Mouse (Mus musculus) hindbrain, embryonic 16.5 days (tissue): ENCODE data around the gene 4930402H24Rik. TPM values are rescaled to one million over a fixed set of nuclear protein-coding genes. Genes with fewer than 3 reads are reported as not detected.

Experiments used
- ATAC-seq: fragments of 200-750 bp; cut with Nextera tagmentation; 2 replicates; pipeline ENCODE4 v1.8.0; 2017; ENCODE audit warnings: moderate TSS enrichment, moderate library complexity
- H3K27ac ChIP-seq: fragments of 300-500 bp; sonication (generic); 2 replicates; pipeline ENCODE4 v1.5.1; 2014; ENCODE audit warnings: low read depth, mild to moderate bottlenecking, control low read depth, low read length, moderate library complexity
- H3K27me3 ChIP-seq: fragments of 300-500 bp; sonication (generic); replicated peaks from 2 replicates; pipeline ENCODE4 v1.6.1; 2014; ENCODE audit warnings: low read length; ENCODE audit not compliant: control insufficient read depth, insufficient read depth
- H3K36me3 ChIP-seq: fragments of 300-500 bp; sonication (generic); 2 replicates; pipeline ENCODE4 v1.6.1; 2014; ENCODE audit warnings: mild to moderate bottlenecking, low read length, moderate library complexity, mixed read lengths; ENCODE audit not compliant: control insufficient read depth, insufficient read depth
- H3K4me1 ChIP-seq: fragments of 300-500 bp; sonication (generic); 2 replicates; pipeline ENCODE4 v1.6.1; 2014; ENCODE audit warnings: low read depth, low read length; ENCODE audit not compliant: control insufficient read depth, insufficient read depth
- H3K4me2 ChIP-seq: fragments of 300-500 bp; sonication (generic); 2 replicates; pipeline ENCODE4 v1.6.1; 2014; ENCODE audit warnings: mild to moderate bottlenecking, low read length, control low read depth, moderate library complexity
- H3K4me3 ChIP-seq: fragments of 300-500 bp; sonication (generic); 2 replicates; pipeline ENCODE4 v1.5.1; 2014; ENCODE audit warnings: mild to moderate bottlenecking, low read length, control low read depth, moderate library complexity
- H3K9ac ChIP-seq: fragments of 300-500 bp; sonication (generic); 2 replicates; pipeline ENCODE4 v1.6.1; 2014; ENCODE audit warnings: low read depth, mild to moderate bottlenecking, control low read depth, low read length, moderate library complexity
- H3K9me3 ChIP-seq: fragments of 300-500 bp; sonication (generic); 2 replicates; pipeline ENCODE4 v1.6.1; 2014; ENCODE audit warnings: mild to moderate bottlenecking, low read length, moderate library complexity; ENCODE audit not compliant: control insufficient read depth
- whole genome bisulfite sequencing: fragments of 180-500 bp; shearing (Covaris S2); extraction: QIAGEN DNeasy Blood & Tissue Kit; methylation state at CpG from one replicate; pipeline ENCODE4 v1.1.7; 2014; 5-methylcytosine and 5-hydroxymethylcytosine counted together
- polyA plus RNA-seq: library from polyadenylated mRNA; unstranded; fragments of >200 nt; fragmentation: Nextera tagmentation; extraction: Ambion mirVana; gene quantifications from 2 replicates; pipeline ENCODE4 v1.2.1, GENCODE M21; 2015

Gene 4930402H24Rik
- polyA plus RNA-seq, 1 experiment from 2014 or later, result 78.7 TPM

GRCm38 (mm10) chr2:130663342-130663741, 242.9 kb downstream of the 4930402H24Rik start:
- Histone ChIP-seq H3K4me2 (peak overlapping the region; percentile 75), H3K9ac (peak overlapping the region; percentile 94), H3K27me3 (no peaks in the 10 kb centered on the region), H3K4me1 (peaks cover 23% of the 10 kb centered on the region), H3K36me3 (peaks cover 16% of the 10 kb centered on the region), H3K27ac (no peak overlapping the region; the same call in 1 of the 2 replicates), H3K9me3 (no peaks in the 10 kb centered on the region), H3K4me3 (peak overlapping the region; percentile 66)
- ATAC-seq, result no peak
- WGBS, result 88% methylated on average over 11 of the region's 11 CpGs

DNA sequence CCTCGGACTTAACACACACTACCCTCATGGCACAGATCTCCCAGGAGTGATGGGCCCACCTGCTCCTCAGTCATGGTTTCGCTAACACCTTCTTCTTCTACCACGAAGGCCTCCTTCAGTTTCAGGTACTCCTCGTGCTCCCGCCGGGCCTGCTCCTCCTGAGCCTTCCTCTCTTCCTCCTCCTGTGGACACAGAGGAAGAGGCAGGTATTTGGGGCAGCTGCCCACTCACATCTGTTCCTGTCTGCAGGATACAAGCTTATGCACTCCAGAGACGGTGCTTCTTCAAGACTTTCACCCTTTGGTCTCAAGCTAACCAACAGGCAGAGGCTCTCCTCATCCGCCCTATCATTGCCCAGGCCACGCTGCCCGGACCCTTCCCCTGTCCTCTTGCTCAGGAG, 247.7 kb downstream of the 4930402H24Rik start:
- no peak overlapping the region for H3K27ac ChIP-seq
- H3K9me3 ChIP-seq, result no peaks in the 10 kb centered on the region
- H3K9ac ChIP-seq, result no peak overlapping the region
- H3K27me3 ChIP-seq, result no peaks in the 10 kb centered on the region
- no peak overlapping the region for H3K4me2 ChIP-seq
- H3K4me3 ChIP-seq, result no peak overlapping the region
- H3K36me3 ChIP-seq, result peaks cover 43% of the 10 kb centered on the region
- no peak for ATAC-seq
- H3K4me1 ChIP-seq, result peaks cover 11% of the 10 kb centered on the region
- 96% methylated on average over 10 of the region's 10 CpGs for WGBS

DNA sequence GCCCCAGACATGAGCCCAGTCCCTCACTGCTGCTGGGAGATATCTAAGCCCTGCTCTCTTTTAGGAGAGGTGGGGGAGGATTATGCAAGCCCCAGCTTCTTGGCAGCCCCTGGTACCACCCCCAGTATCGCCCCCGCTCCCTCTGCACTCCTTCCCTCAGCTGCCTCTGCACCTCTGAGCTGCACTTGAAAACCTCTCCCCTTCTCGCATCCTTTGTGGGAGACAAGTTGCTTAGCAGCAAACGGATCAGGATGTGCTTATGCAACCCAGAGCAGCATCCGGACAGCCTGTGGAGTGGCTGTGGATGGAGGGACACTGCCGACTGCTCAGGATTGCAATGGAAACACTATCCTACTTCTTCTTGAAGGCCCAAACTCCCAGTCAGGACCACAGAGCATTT, 248.7 kb downstream of the 4930402H24Rik start:
- Histone ChIP-seq H3K4me2 (no peak overlapping the region), H3K27me3 (no peaks in the 10 kb centered on the region), H3K9me3 (no peaks in the 10 kb centered on the region), H3K36me3 (peaks cover 43% of the 10 kb centered on the region), H3K4me1 (peaks cover 2% of the 10 kb centered on the region; the same call in 1 of the 2 replicates), H3K9ac (no peak overlapping the region), H3K4me3 (no peak overlapping the region), H3K27ac (no peak overlapping the region)
- ATAC-seq, result no peak
- 89% methylated on average over 6 of the region's 6 CpGs for WGBS

- H3K27ac ChIP-seq, result no peak overlapping the region
- peaks cover 46% of the 10 kb centered on the region for H3K36me3 ChIP-seq
- H3K4me1 ChIP-seq, result no peaks in the 10 kb centered on the region
- no peak for ATAC-seq
- no peak overlapping the region for H3K4me3 ChIP-seq
- WGBS, result 92% methylated on average over 9 of the region's 9 CpGs
- no peaks in the 10 kb centered on the region for H3K27me3 ChIP-seq
- no peak overlapping the region for H3K4me2 ChIP-seq
- H3K9ac ChIP-seq, result no peak overlapping the region
- H3K9me3 ChIP-seq, result no peaks in the 10 kb centered on the region
These were observed 249.7 kb downstream of the 4930402H24Rik start for GRCm38 (mm10) chr2:130656536-130656935.

Other genes starting within 250 kb of the 4930402H24Rik start
- 77.4 and 80.3 TPM in 2 replicates for gene Ddrgk1, start 241.7 kb downstream of the 4930402H24Rik start, polyA plus RNA-seq
- 127 and 128 TPM in 2 replicates for gene Itpa, start 238.8 kb downstream of the 4930402H24Rik start, polyA plus RNA-seq
- gene Slc4a11, start 208.9 kb downstream of the 4930402H24Rik start, polyA plus RNA-seq, result 0.59 and 0.65 TPM in 2 replicates
- gene Atrn, start 89 bp upstream of the 4930402H24Rik start, polyA plus RNA-seq, result 12.0 and 13.1 TPM in 2 replicates
- 48.4 and 53.5 TPM in 2 replicates for gene Gfra4, start 136.7 kb upstream of the 4930402H24Rik start, polyA plus RNA-seq
- gene Adam33, start 157.4 kb upstream of the 4930402H24Rik start, polyA plus RNA-seq, result 1.6 and 2.3 TPM in 2 replicates
- gene Siglec1, start 180.4 kb upstream of the 4930402H24Rik start, polyA plus RNA-seq, result 0.15 and 0.24 TPM in 2 replicates
- 6.5 and 6.9 TPM in 2 replicates for gene Hspa12b, start 220.9 kb upstream of the 4930402H24Rik start, polyA plus RNA-seq
- gene Gm11037, start 227.1 kb upstream of the 4930402H24Rik start, polyA plus RNA-seq, result not detected in 2 replicates